Mouse (Mus musculus): Measurements from ENCODE around the gene Smim27.

GRCm38 (mm10) chr4:40309682-40310081 lies 40.3 kb downstream of the Smim27 start:
- TF ChIP-seq CTCF (IDR thresholded peaks at IDR 0.05; ENCODE audit: low read depth): no peak
- TF ChIP-seq EP300 (IDR thresholded peaks at IDR 0.05; ENCODE audit: low read depth): no peak
